Mouse (Mus musculus) T-helper 1 cell (primary cell): ENCODE data around the gene Hsf5.

Experiments
- in situ Hi-C: fragments of 300-600 bp; cut with MboI, MseI; formaldehyde crosslinking; loops from one replicate; pipeline ENCODE4 v1.15.1; 2025; ENCODE audit warnings: high pct_unique_total_duplicates

The Hsf5 gene

GRCm38 (mm10) chr11:87616790-87617474, at the start of gene Hsf5:
Hsf5 (plus strand) TSS chr11:87617164.
- in situ Hi-C loops: no loop called here

DNA sequence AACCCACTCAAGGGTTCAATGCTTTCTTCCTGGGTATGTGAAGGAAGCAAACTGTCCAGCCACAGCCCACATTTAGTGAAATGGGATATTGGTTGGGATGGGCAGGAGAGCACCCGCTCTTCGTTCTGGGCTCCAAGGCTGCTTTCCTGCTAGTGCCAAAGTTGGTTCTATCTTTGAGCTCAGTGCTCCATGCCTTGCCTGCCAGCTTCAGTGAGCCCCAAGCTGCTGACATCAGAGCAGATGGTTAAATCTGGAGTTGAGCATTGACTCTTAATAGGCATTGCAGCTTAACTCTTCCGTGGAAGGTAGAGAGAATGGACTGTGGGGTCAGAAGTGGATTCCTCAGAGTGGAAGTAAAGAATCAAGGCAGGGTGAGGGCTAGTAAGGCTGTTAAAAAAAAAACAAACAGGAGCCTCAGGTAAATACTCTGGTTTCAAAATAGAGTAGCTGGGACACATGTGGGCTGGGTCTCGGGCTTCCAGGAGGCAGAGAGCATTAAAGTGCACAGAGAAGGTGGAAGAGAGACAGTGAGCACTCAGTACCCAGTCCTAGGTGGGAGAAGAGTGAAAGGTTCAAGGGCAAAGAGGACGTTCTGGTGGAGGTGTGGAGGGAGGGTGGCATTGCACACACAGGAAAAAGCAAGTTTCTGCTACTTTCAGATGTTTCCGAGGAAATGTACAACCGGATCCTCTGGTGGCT, 48.6 kb upstream of the Hsf5 start, which contains the start of gene Sept4:
TSS of gene Sept4 (plus strand) at position 649 of the 699 bp plus-strand sequence.
- in situ Hi-C loops: no loop called here

GRCm38 (mm10) chr11:87570743-87571142, 46.2 kb upstream of the Hsf5 start:
- in situ Hi-C loops: no loop called here

GRCm38 (mm10) chr11:87571361-87571950, 45.5 kb upstream of the Hsf5 start:
- in situ Hi-C loops: no loop called here

DNA sequence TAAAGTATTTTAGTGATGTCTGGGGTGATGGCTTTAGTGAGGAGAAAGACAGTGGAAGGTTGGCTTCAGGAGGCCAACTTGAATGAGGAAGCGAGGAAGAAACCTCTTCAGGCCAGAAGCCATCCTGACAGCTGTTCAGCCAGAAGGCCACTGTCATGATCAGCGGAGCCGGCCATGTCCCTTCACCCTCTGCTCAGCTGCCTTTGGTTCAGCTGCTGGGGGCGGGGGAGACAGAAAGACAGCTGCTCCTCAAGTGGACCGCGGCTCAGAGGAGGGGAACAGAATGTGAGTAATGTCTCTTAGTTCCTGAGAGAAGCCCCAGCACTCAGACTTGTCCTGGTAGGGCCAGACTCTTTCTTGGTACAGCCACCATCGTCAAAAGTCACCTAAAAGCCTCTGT, 43.2 kb upstream of the Hsf5 start:
- in situ Hi-C loops: no loop called here

GRCm38 (mm10) chr11:87574520-87575180, 42.3 kb upstream of the Hsf5 start:
- in situ Hi-C loops: no loop called here

DNA sequence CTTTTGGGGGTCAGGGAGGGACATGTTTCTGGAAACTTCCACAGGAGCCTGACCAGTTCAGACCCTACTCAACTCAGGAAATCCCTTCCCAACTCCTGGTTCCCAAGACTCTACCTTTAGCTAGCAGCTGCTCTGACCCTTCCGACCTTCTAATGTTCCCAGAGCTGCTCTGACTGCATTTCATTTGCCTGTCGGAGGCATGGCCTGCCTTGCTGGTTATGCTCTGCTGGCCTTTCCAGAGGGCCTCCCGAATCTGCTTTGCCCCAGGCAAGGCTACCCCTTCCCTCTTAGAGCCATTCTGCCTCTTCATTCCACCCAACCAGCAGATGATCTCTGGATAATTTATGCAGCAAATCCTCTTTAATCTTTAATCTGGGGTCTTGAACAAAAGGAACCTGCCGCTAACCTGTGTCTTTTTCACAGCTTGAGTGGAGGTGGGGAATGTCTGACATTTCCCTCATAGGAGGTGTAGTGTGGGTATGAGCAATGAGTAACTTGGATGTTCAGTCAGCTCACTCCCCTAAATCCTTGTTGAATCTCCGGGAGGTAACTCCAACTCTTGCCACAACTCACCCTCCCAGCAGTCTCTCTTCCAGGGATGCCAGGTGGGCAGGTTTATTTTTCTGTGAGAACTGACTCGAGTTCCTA, 39.2 kb upstream of the Hsf5 start:
- in situ Hi-C loops: no loop called here

GRCm38 (mm10) chr11:87578249-87578962, 38.6 kb upstream of the Hsf5 start:
- in situ Hi-C loops: no loop called here

DNA sequence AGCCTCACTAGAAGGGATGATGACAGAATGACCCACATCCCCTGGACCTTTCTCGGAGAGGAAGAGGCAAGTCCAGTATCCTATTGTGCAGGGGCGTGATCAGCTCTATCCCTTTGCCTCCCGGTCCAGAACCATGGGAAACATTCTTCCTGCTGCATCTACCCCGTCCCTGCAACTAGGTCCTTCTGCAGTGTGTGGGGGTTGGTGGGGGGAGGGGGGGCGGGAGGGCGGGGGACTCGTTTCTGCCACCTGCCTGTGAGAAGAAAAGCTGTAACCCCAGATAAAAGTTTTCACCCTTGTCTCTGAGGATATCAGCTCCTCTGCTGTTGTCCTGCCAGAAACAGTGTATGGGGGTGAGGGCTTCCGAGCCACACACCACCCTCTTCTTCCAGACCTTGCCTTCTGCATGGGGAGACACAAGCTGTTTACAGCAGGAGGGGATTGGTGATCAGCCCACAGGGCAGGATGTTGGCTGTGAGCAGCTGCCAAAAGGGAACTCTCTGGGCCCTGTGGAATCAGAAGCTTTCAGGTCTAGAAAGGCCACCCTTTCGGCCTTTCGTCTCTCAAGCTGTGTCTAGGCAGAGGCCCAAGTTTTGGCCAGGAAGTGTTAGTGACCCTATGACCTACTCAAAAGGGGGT, 37.9 kb upstream of the Hsf5 start:
- in situ Hi-C loops: no loop called here

- in situ Hi-C loops: no loop called here
Measured at GRCm38 (mm10) chr11:87579713-87580112, 37.3 kb upstream of the Hsf5 start.

DNA sequence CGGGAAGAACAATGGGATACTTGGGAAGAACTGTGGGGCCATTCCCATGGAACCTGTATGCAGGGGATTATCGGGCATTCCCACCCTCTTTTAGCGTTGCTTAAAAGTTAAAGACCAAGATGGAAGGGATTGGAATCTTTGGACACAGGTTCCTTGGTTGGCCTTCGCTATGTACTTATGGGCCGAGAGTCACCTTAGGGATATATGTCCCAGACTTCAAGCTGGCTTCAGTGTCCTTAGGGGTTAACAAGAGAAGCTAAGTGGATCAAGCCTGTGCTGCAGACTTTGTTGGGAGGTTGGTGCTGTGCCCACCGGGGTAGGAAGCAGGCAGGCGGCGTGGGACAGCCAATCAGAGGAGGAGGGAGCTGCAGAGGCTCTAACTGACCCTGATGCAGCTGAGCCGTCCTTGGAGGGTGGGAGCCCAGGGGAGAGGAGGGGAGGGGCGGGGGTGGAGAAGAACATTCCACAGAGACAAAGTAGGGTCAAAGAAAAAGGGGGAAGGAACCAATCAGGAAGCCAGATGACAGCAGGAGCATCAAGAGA, 36.4 kb upstream of the Hsf5 start:
- in situ Hi-C loops: no loop called here

DNA sequence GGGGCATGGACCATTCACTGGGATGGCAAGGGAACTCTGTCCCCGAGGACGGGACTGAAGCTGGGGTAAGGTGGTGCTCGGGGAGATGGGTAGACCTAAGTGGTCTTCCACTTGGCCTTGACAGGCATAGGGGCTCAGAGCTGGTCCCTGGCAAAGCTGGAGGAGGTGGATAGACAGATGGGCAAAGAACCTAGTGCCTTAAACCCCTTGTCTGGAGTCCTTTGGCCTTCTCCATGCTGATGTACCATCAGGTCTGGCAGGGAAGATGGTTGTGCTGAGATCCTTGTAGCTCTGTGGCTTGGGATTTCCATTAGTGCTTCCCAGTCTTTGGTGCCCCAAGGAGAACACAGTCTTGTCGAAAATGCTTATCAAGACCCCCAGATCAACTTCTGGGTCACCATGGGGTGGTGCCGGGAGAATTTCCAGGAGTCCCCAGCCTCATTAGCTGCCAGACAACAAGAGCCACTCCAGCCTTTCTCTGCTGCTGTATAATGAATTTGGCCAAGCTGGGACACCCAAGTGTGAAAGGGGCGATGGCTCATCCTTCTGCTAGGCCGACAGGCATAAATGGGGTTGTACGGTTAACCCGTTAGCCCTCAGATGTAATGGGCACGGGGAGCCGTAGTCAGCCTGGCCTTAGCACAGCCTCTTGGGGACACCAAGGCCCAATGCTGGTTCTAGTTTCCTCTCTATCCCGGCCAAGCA, 35.7 kb upstream of the Hsf5 start:
- in situ Hi-C loops: no loop called here

GRCm38 (mm10) chr11:87581933-87582710, 34.8 kb upstream of the Hsf5 start:
- in situ Hi-C loops: no loop called here

- in situ Hi-C loops: no loop called here
Measured at GRCm38 (mm10) chr11:87583291-87584034, 33.5 kb upstream of the Hsf5 start.

DNA sequence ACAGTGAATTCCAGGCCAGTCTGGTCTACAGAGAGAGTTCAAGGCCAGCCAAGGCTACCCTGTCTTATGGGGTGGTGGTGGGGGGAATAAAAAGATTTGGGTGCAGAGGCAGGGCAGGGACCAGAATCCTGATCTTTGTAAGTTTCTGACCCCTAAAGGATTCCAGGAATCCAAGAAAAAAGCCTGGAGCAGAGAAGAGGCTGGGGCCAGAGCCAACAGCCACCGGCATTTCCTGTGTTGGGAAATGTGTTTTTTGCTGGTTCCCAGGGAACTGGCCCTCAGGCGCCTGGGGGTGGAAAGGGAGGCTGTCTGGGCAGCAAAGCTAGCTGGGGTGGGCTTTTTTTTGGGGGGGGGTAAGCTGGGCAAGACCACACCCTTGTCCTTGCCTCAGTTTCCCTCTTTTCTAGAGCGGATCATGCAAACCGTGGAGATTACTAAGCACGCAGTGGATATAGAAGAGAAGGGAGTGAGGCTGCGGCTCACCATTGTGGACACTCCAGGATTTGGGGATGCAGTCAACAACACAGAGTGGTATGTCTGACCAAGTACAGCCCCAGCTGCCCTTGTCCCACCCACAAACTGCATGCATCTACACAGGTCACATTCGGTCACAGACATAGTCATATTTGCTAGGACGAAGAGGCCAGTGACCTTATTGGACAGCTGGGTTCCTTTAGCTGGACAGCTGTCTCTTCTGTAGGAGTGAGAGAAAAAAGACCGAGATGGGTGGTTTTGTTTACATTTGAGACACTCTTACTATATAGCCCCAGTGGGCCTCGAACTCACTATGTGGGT, 32.1 kb upstream of the Hsf5 start:
- in situ Hi-C loops: no loop called here

DNA sequence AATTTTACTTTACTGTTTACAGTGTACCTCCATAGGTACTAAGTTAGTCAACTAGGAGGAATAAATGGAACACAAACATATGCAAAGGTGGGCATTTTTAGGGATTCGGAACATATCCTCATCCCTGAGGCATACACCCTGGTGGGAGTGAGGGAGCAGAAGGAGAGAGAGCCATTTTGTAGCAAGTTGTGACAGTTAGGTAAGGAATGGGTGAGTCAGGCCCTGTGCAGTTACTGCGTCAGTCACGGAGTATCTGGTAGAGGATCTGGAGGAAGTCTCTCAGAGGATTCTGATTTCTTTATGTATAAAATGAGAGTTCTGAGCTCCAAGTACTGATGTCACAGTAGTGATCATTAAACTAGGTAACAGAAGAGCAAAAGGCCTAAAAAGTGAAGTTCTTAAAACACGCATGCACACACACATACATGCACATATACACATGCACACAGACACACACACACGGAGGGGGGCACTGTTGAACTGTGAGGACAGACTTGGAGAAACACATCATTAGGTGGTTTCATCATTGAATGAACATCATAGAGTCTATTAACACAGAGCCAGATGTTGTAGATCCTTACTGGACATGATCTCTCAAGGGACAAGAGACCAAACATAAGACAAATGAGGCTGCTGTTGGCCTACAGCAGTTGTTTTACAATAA, 29.6 kb upstream of the Hsf5 start:
- in situ Hi-C loops: no loop called here

GRCm38 (mm10) chr11:87589605-87590004, 27.4 kb upstream of the Hsf5 start:
- in situ Hi-C loops: loop anchor here (10.0 kb wide), 1 partner anchor 1025 kb away; no protein-coding TSS in a partner anchor
